Mouse (Mus musculus) lung, postnatal 0 days (tissue): ENCODE results near the gene Pcp4.

ENCODE experiments used
- CTCF ChIP-seq: IDR thresholded peaks from 2 replicates; pipeline ENCODE4 v1.5.1; 2016; ENCODE audit warnings: antibody characterized with exemption, mild to moderate bottlenecking
- EP300 ChIP-seq: IDR thresholded peaks from 2 replicates; pipeline ENCODE4 v1.6.1; 2016; ENCODE audit warnings: antibody characterized with exemption, mild to moderate bottlenecking, control low read depth

DNA sequence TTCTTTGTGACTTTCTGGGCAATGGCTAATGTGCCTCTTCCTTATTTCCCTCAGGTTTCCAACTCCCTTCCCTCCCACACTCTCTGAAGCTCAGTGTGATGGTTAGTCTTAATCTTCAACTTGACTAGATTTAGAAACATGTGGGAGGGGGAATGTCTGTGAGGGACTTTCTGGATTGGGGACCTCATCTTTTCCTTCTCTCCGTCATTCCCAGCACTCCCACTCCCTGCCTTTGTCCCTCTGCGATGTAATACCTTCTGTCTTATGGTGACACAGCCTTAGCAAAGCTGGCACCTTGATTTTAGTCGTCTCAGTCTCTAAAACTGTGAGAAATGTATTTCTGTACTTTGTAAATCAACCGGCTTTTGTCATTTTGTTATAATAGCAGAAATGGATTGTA, 88.0 kb downstream of the Pcp4 start:
- TF ChIP-seq CTCF (no peak), EP300 (no peak)
